8 mouse cellular contexts compared by ENCODE assay signal in genomic region chr9:32696717-32697116, GRCm38 (mm10).
A peak's percentile ranks its signal among the peaks of the same experiment; 100 is the strongest.
DNase-seq lines count a peak whose midpoint lies in the region; ATAC-seq and TF ChIP-seq lines count a peak whose summit lies in the region.

No protein-coding gene starts in this region.

- H3K27me3 ChIP-seq in intestine, postnatal 0 days (replicated peaks; ENCODE audit: control insufficient read depth, insufficient read depth, low read length), result no peaks in the 10 kb centered on the region
- H3K27me3 ChIP-seq in splenic B cell, adult 2 months (ENCODE audit: control insufficient read depth, insufficient read depth, low read length, poor library complexity, severe bottlenecking), result no peaks in the 10 kb centered on the region

- H3K27ac ChIP-seq in intestine, postnatal 0 days (ENCODE audit: low read depth, low read length), result 0 out of 2 replicates have a peak overlapping the region, but pooled peaks have one; percentile 16

- WGBS in intestine, postnatal 0 days, result 29% methylated on average over 7 of the region's 7 CpGs
- 1% methylated on average over 7 of the region's 7 CpGs for WGBS in lung, adult 2 months

- DNase-seq in embryo, embryonic 10.5 days (ENCODE audit: low spot score), result peak; percentile 61
- DNase-seq in embryo, embryonic 9.5 days (ENCODE audit: extremely low spot score), result no peak
- DNase-seq in adrenal gland, adult 8-10 months, result peak; percentile 33
- peak; percentile 98 for DNase-seq in heart, adult 11 months
- no peak for DNase-seq in lung, adult 2 months
- DNase-seq in splenic B cell, adult 2 months (ENCODE audit: low read depth, low spot score), result peak; percentile 66
- no peak for DNase-seq in spleen, postnatal 14 days (ENCODE audit: low spot score in 2 of 2)

- no peaks in the 10 kb centered on the region for H3K4me1 ChIP-seq in intestine, postnatal 0 days (replicated peaks; ENCODE audit: control insufficient read depth, insufficient read depth, low read length)
- H3K4me1 ChIP-seq in lung, adult 2 months (ENCODE audit: control insufficient read depth, insufficient read depth, low read length), result peaks cover 11% of the 10 kb centered on the region

- no peaks in the 10 kb centered on the region for H3K9me3 ChIP-seq in intestine, postnatal 0 days (ENCODE audit: control insufficient read depth)

- peak; percentile 36; the same call in 1 of the 2 replicates for TF ChIP-seq POLR2A in lung, adult 2 months (IDR thresholded peaks at IDR 0.05; ENCODE audit: borderline replicate concordance, extremely low read depth, low read depth, low read length)

- no peaks in the 10 kb centered on the region for H3K36me3 ChIP-seq in intestine, postnatal 0 days (ENCODE audit: control insufficient read depth, insufficient read depth)
- H3K36me3 ChIP-seq in splenic B cell, adult 2 months (ENCODE audit: control insufficient read depth, insufficient read depth, low read length, poor library complexity, severe bottlenecking), result peaks cover 16% of the 10 kb centered on the region; the same call in 1 of the 2 replicates

- H3K9ac ChIP-seq in intestine, postnatal 0 days (ENCODE audit: low read depth, low read length), result 0 out of 2 replicates have a peak overlapping the region, but pooled peaks have one; percentile 63

- peak overlapping the region; percentile 91 for H3K4me2 ChIP-seq in intestine, postnatal 0 days (replicated peaks; ENCODE audit: low read depth)

- ATAC-seq in intestine, postnatal 0 days, result no peak

- peak overlapping the region; percentile 69 for H3K4me3 ChIP-seq in intestine, postnatal 0 days (ENCODE audit: low read depth, low read length)
- peak overlapping the region; percentile 90 for H3K4me3 ChIP-seq in lung, adult 2 months (replicated peaks; ENCODE audit: extremely low read depth, low read depth, low read length)

- TF ChIP-seq CTCF in intestine, postnatal 0 days (IDR thresholded peaks at IDR 0.05; ENCODE audit: low read depth), result no peak
- no peak for TF ChIP-seq CTCF in lung, adult 2 months (IDR thresholded peaks at IDR 0.05; ENCODE audit: insufficient read depth, low read length)

Comparison
In these comparisons a context has a peak if more than half of its experiments do, and no peak if none do; other contexts are left out.
1. DNase-seq: peak in embryo, embryonic 10.5 days (single experiment), adrenal gland, adult 8-10 months (single experiment), heart, adult 11 months (single experiment) and splenic B cell, adult 2 months (single experiment); none in embryo, embryonic 9.5 days (single experiment), lung, adult 2 months (single experiment) and spleen, postnatal 14 days (0 of 2).